Mouse (Mus musculus) megakaryocyte, embryonic 14.5 days (primary cell): ENCODE data around the gene Aym1. TPM values are rescaled to one million over a fixed set of nuclear protein-coding genes. Genes with fewer than 3 reads are reported as not detected.

Source experiments
- H3K27me3 ChIP-seq: replicated peaks from 2 replicates; pipeline ENCODE3; 2012; ENCODE audit warnings: inconsistent platforms
- H3K36me3 ChIP-seq: replicated peaks from 2 replicates; pipeline ENCODE3; 2012; ENCODE audit warnings: low read length, inconsistent platforms, mixed read lengths
- H3K4me1 ChIP-seq: 2 replicates; pipeline ENCODE4 v1.6.1; 2012; ENCODE audit warnings: inconsistent platforms
- H3K4me3 ChIP-seq: replicated peaks from 2 replicates; pipeline ENCODE3; 2012; ENCODE audit warnings: moderate library complexity, mild to moderate bottlenecking, inconsistent platforms
- H3K9me3 ChIP-seq: 2 replicates; pipeline ENCODE4 v1.6.1; 2012; ENCODE audit warnings: inconsistent platforms
- FLI1 ChIP-seq: IDR thresholded peaks from 2 replicates; pipeline ENCODE4 v1.6.1; 2012; ENCODE audit warnings: low read length, inconsistent platforms, mixed read lengths
- GATA1 ChIP-seq: IDR thresholded peaks from 3 replicates; pipeline ENCODE4 v1.6.1; 2012; ENCODE audit warnings: mixed read lengths, low read length, inconsistent platforms, borderline replicate concordance
- polyA plus RNA-seq: library from polyadenylated mRNA; stranded (reverse); fragments of >175 nt; gene quantifications from 2 replicates; pipeline ENCODE4 v1.2.3, GENCODE M21; 2012; ENCODE audit warnings: low replicate concordance; ENCODE audit not compliant: insufficient read depth

The Aym1 gene
- polyA plus RNA-seq, 1 experiment, result not detected

DNA sequence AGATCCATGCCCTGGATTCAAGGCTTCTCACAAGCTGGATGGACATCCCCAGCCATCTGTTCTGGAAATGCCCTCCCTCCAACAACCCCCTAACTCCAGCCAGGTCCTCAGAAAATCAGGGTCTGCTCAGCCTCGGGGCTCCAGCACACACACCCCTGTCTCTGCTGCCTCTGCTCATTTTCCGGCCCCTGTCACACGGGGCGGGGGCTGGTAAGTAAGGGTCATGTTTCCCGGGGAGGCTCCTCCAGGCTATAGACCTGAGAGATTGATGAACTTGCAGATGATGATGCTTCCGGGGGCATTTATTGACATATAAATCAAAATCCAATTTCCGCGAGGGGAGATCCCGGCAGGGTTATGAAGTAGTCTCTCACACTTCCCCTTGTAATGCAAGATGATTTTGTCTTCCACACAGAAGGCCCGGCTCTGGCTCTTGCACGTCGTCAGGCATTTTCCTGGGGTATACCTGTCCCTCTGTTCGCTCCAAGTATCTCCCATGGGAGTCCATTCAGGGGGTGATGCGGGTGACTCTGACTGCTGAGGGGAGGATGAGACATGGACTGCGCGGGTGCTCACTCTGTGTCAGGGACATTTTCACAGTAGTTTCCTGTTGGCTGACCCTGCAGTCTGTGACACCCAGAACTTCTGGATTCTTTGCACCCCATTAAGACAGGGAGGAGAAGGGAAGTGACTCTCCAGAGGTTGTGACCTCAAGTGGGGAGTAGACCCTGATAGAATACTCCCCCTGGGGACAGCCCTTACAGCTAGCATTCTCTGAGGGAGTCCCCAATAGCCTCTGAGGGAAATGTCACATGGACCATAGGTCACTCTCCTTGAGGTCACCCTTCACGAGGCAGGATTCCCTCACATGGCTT lies 40.6 kb downstream of the Aym1 start:
- H3K36me3 ChIP-seq, result no peaks in the 10 kb centered on the region
- H3K27me3 ChIP-seq, result peaks cover 6% of the 10 kb centered on the region
- H3K4me3 ChIP-seq, result no peak overlapping the region
- peaks cover 11% of the 10 kb centered on the region for H3K9me3 ChIP-seq
- no peaks in the 10 kb centered on the region; the same call in 1 of the 2 replicates for H3K4me1 ChIP-seq
- TF ChIP-seq FLI1, result no peak
- TF ChIP-seq GATA1, result no peak

DNA sequence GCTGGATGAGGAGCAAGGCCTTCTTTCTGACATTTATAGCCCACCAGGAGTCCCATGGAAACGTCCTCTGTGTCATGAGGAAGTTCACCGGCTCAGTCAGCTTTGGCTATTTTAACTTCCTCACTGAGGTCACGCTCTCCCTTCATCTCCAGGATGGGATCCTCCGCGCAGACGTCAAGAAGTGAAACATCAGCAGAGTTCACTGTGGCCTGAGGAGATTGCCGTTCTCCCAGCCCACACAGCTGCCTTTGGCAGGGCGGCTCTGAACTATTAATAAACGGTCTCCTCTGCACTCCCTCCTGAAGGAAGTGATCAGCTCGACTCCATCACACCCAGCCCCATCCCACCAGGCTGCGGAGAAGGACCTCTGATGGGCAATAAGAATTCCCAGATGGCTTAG lies 45.6 kb downstream of the Aym1 start:
- H3K9me3 ChIP-seq, result peaks cover 11% of the 10 kb centered on the region
- H3K27me3 ChIP-seq, result no peaks in the 10 kb centered on the region
- H3K4me3 ChIP-seq, result no peak overlapping the region
- no peaks in the 10 kb centered on the region for H3K4me1 ChIP-seq
- TF ChIP-seq GATA1 (no peak), FLI1 (no peak)
- no peaks in the 10 kb centered on the region for H3K36me3 ChIP-seq

DNA sequence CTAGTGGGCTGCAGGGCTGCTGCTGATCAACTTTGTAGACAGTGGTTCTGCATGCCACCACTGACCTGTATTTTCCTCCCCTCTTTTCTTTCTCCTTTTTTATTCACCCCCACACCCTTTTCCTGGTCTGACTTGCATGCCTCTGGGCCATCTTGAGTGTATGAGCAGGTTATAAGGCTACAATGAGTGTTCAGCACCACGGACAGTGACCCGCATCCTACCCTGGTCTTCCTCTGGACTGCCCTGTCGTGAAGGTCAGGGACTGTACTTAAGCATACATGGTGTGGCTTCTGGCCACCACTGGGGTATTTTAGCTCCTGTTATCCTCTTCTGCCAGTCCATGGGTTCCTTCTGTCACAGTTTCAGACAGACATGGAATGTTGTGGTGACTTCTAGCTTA lies 50.3 kb downstream of the Aym1 start:
- H3K4me3 ChIP-seq, result no peak overlapping the region
- TF ChIP-seq GATA1 (no peak), FLI1 (no peak)
- H3K9me3 ChIP-seq, result no peaks in the 10 kb centered on the region
- H3K36me3 ChIP-seq, result no peaks in the 10 kb centered on the region
- no peaks in the 10 kb centered on the region; the same call in 1 of the 2 replicates for H3K4me1 ChIP-seq
- H3K27me3 ChIP-seq, result no peaks in the 10 kb centered on the region

Other genes starting within 250 kb of the Aym1 start
- 1.5 and 1.7 TPM in 2 replicates for gene 2900026A02Rik, start 136.1 kb upstream of the Aym1 start, polyA plus RNA-seq
- gene Tmem211, start 130.4 kb upstream of the Aym1 start, polyA plus RNA-seq, result not detected in 2 replicates
- gene Sgsm1, start 46.5 kb upstream of the Aym1 start, polyA plus RNA-seq, result not detected in 2 replicates
- gene Wscd2, start 133.0 kb downstream of the Aym1 start, polyA plus RNA-seq, result not detected in 2 replicates